Mouse (Mus musculus) small intestine, adult 2 months (tissue): ENCODE results near the gene Relt.

Experiments
- CTCF ChIP-seq: fragments of 200-500 bp; IDR thresholded peaks from 2 replicates; pipeline ENCODE4 v1.5.1; 2012; ENCODE audit warnings: low read depth, mild to moderate bottlenecking, control low read depth, inconsistent platforms, low read length, moderate library complexity, mixed read lengths; ENCODE audit not compliant: insufficient replicate concordance, insufficient read length; ENCODE audit errors: extremely low read depth
- POLR2A ChIP-seq: fragments of 200-500 bp; IDR thresholded peaks from 2 replicates; pipeline ENCODE4 v1.6.1; 2012; ENCODE audit warnings: low read depth, mild to moderate bottlenecking, control low read depth, inconsistent platforms, low read length, moderate library complexity

GRCm38 (mm10) chr7:100812641-100813040 lies 50.6 kb downstream of the Relt start:
- TF ChIP-seq POLR2A (no peak), CTCF (no peak)
